Mouse (Mus musculus) hindbrain, embryonic 15.5 days (tissue): Measurements from ENCODE around the gene Sh2d3c. TPM values are rescaled to one million over a fixed set of nuclear protein-coding genes. Genes with fewer than 3 reads are reported as not detected.

Experiments
- ATAC-seq: fragments of 200-750 bp; cut with Nextera tagmentation; 2 replicates; pipeline ENCODE4 v1.8.0; 2017; ENCODE audit warnings: low read depth, moderate number of reproducible peaks, moderate TSS enrichment; ENCODE audit not compliant: low FRiP score
- H3K27ac ChIP-seq: fragments of 300-500 bp; sonication (generic); replicated peaks from 2 replicates; pipeline ENCODE4 v1.5.1; 2015; ENCODE audit warnings: mild to moderate bottlenecking, inconsistent platforms
- H3K27me3 ChIP-seq: fragments of 300-500 bp; sonication (generic); 2 replicates; pipeline ENCODE4 v1.6.1; 2015; ENCODE audit warnings: control low read depth, inconsistent platforms
- H3K36me3 ChIP-seq: fragments of 300-500 bp; sonication (generic); 2 replicates; pipeline ENCODE4 v1.6.1; 2015; ENCODE audit warnings: control low read depth, inconsistent platforms
- H3K4me1 ChIP-seq: fragments of 300-500 bp; sonication (generic); replicated peaks from 2 replicates; pipeline ENCODE4 v1.6.1; 2015; ENCODE audit warnings: control low read depth, inconsistent platforms
- H3K4me2 ChIP-seq: fragments of 300-500 bp; sonication (generic); 2 replicates; pipeline ENCODE4 v1.6.1; 2015; ENCODE audit warnings: moderate library complexity, mild to moderate bottlenecking, inconsistent platforms
- H3K4me3 ChIP-seq: fragments of 300-500 bp; sonication (generic); 2 replicates; pipeline ENCODE4 v1.5.1; 2015; ENCODE audit warnings: mild to moderate bottlenecking, inconsistent platforms
- H3K9ac ChIP-seq: fragments of 300-500 bp; sonication (generic); 2 replicates; pipeline ENCODE4 v1.6.1; 2015; ENCODE audit warnings: inconsistent platforms
- H3K9me3 ChIP-seq: fragments of 300-500 bp; sonication (generic); 2 replicates; pipeline ENCODE4 v1.6.1; 2016; ENCODE audit warnings: control low read depth, inconsistent platforms
- WGBS: fragments of 180-500 bp; shearing (Covaris S2); methylation state at CpG from one replicate; pipeline ENCODE4 v1.1.7; 2015; 5-methylcytosine and 5-hydroxymethylcytosine counted together
- polyA plus RNA-seq: library from polyadenylated mRNA; unstranded; fragments of >200 nt; fragmentation: Nextera tagmentation; extraction: Ambion mirVana; gene quantifications from 2 replicates; pipeline ENCODE4 v1.2.1, GENCODE M21; 2015

Sh2d3c gene
- polyA plus RNA-seq, 1 experiment from 2014 or later = 53.3 TPM

DNA sequence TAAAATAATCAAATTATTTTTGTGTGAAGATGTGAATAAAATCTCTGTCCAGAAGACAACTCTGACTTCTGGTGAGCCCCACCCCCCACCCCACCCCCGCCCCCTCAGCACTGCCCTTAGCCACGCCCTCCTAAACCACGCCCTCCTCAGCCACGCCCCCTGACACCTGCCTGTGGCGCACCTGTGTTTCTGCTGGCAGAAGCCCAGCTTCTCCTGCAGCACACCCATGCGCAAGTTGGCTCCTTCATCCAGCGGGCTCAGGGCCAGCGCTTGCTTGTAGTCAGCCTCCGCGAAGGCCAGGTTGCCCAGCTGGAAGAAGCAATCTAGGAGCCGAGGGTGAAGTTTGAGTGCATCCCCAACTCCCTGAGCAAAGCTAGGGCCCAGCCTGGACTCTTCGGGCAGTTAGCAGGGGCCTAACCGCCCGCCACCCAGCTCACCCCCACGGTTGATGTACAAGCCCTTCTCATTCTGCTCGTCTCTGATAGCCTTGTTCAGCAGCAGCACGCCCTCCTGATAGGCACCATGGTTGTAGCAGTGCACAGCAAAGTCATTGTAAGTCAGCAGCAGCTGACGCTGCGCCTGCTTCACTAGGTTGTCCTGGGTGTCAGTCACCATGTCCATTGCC lies 47.9 kb downstream of the Sh2d3c start:
- H3K27me3 ChIP-seq = no peaks in the 10 kb centered on the region
- H3K9ac ChIP-seq = no peak overlapping the region
- no peak overlapping the region for H3K27ac ChIP-seq
- 53% methylated on average over 19 of the region's 19 CpGs for WGBS
- no peak overlapping the region for H3K4me3 ChIP-seq
- ATAC-seq = no peak
- H3K9me3 ChIP-seq = no peaks in the 10 kb centered on the region
- H3K36me3 ChIP-seq = no peaks in the 10 kb centered on the region
- no peak overlapping the region for H3K4me2 ChIP-seq
- H3K4me1 ChIP-seq = no peaks in the 10 kb centered on the region

- H3K36me3 ChIP-seq = no peaks in the 10 kb centered on the region
- ATAC-seq = no peak
- no peak overlapping the region for H3K4me3 ChIP-seq
- WGBS = 56% methylated on average over 5 of the region's 5 CpGs
- H3K9ac ChIP-seq = no peak overlapping the region
- H3K27ac ChIP-seq = no peak overlapping the region
- no peak overlapping the region for H3K4me2 ChIP-seq
- H3K4me1 ChIP-seq = no peaks in the 10 kb centered on the region; the same call in 1 of the 2 replicates
- no peaks in the 10 kb centered on the region for H3K27me3 ChIP-seq
- H3K9me3 ChIP-seq = no peaks in the 10 kb centered on the region
These were observed 48.7 kb downstream of the Sh2d3c start for GRCm38 (mm10) chr2:32769327-32770085.

GRCm38 (mm10) chr2:32771886-32772285 lies 51.0 kb downstream of the Sh2d3c start:
- Histone ChIP-seq H3K4me3 (no peak overlapping the region), H3K36me3 (no peaks in the 10 kb centered on the region), H3K4me2 (no peak overlapping the region), H3K27me3 (no peaks in the 10 kb centered on the region), H3K9me3 (no peaks in the 10 kb centered on the region), H3K4me1 (peaks cover 15% of the 10 kb centered on the region), H3K27ac (no peak overlapping the region), H3K9ac (no peak overlapping the region)
- ATAC-seq = no peak
- WGBS = 39% methylated on average over 12 of the region's 12 CpGs

- Histone ChIP-seq H3K4me3 (no peak overlapping the region), H3K27ac (no peak overlapping the region), H3K27me3 (no peaks in the 10 kb centered on the region), H3K9ac (no peak overlapping the region), H3K9me3 (no peaks in the 10 kb centered on the region), H3K4me1 (peaks cover 15% of the 10 kb centered on the region), H3K36me3 (no peaks in the 10 kb centered on the region), H3K4me2 (no peak overlapping the region)
- WGBS = 86% methylated on average over 8 of the region's 8 CpGs
- ATAC-seq = no peak
These were observed 51.9 kb downstream of the Sh2d3c start for GRCm38 (mm10) chr2:32772626-32773279.

DNA sequence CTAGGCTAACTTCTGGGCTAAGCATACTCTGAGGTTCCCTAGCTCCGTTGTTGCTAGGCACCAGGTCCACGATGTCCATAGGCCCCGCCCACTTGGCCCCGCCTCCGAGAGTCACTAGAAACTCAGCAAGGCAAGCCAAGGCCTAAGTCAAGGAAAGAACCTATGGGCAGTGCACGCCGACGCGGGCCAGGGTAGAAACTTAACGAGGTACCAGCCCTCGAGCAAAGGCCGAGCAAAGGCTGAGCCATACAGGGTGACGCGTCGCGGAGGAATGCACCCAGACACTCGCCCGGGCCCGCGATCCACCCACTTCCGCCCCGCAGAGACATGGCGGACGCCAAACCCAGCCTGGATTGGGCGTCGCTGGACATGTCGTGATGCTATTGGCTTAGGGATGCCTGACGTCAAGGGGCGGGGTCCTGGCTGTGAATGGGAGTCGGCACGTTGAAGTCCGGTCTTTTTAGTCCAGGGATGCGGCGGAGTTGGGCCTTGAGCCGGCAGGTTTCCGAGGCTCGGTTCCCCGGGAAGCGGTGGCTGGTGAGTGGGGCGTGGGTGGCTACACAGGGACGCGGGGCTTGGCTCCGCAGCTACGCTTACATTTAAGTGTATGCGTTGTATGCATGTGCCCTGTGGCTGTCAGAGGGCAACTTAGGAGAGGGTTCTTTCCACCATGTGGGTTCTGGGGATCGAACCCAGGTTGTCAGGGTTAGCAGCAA lies 54.7 kb downstream of the Sh2d3c start, which contains the start of the genes Ttc16 and Ptrh1:
Gene Ttc16 (minus strand): TSS at position 275 of the 716 bp plus-strand sequence.
Gene Ptrh1 (plus strand): TSS at position 428 of the 716 bp plus-strand sequence.
- Histone ChIP-seq H3K9ac (peak within 1 kb of the TSS; percentile 38), H3K4me1 (peaks cover 15% of the 10 kb centered on the region), H3K36me3 (no peaks in the 10 kb centered on the region), H3K4me2 (peak within 1 kb of the TSS; percentile 77), H3K27ac (peak within 1 kb of the TSS; percentile 78), H3K4me3 (peak within 1 kb of the TSS; percentile 60), H3K27me3 (no peaks in the 10 kb centered on the region), H3K9me3 (no peaks in the 10 kb centered on the region)
- under 1% methylated on average over 46 of the region's 46 CpGs for WGBS
- ATAC-seq = peak; percentile 98

DNA sequence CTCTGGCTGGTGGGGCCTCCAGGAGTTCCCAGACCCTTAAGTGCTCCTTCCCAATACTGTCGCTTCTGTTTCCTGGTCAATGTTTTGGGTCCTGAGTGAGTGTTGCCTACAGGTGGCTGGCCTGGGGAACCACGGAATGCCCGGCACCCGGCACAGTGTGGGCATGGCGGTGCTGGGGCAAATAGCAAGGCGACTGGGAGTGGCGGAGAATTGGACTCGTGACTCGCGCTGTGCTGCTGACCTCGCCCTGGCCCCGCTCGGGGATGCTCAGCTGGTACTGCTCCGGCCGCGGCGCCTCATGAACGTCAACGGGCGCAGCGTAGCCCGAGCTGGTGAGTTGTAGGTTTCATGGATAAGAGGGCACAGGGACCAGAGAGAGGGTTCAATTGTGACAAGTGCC lies 55.3 kb downstream of the Sh2d3c start:
- H3K4me1 ChIP-seq = peaks cover 15% of the 10 kb centered on the region
- H3K4me3 ChIP-seq = peak overlapping the region; percentile 60
- no peaks in the 10 kb centered on the region for H3K36me3 ChIP-seq
- H3K27me3 ChIP-seq = no peaks in the 10 kb centered on the region
- peak overlapping the region; percentile 38 for H3K9ac ChIP-seq
- H3K9me3 ChIP-seq = no peaks in the 10 kb centered on the region
- no peak for ATAC-seq
- H3K27ac ChIP-seq = no peak overlapping the region
- peak overlapping the region; percentile 77 for H3K4me2 ChIP-seq
- 27% methylated on average over 22 of the region's 22 CpGs for WGBS

GRCm38 (mm10) chr2:32778081-32778480 lies 57.2 kb downstream of the Sh2d3c start:
- Histone ChIP-seq H3K4me1 (peaks cover 15% of the 10 kb centered on the region), H3K4me2 (no peak overlapping the region), H3K36me3 (no peaks in the 10 kb centered on the region), H3K9ac (no peak overlapping the region), H3K27ac (no peak overlapping the region), H3K27me3 (no peaks in the 10 kb centered on the region), H3K4me3 (no peak overlapping the region), H3K9me3 (no peaks in the 10 kb centered on the region)
- WGBS = 91% methylated on average over 6 of the region's 6 CpGs
- ATAC-seq = no peak

DNA sequence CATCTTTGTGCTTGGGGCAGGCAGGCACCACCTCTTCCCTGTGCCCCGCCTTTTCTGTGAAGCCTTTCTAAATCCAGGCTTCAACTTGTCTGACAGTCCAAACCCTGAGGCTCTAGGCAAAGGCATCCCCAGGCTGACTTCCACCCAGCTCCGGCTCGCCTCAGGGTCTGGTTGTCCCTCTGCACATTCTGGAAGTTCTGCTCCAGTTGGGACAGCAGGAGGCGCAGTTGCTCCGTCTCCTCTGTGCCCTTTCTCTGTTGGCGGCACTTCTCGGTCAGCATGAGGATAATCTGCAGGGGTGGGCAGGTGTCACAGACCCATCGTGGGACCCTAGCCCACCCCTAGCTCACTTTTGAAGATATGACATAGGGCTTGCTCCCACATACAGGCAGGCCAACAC lies 58.3 kb downstream of the Sh2d3c start:
- Histone ChIP-seq H3K27ac (no peak overlapping the region), H3K4me1 (peaks cover 19% of the 10 kb centered on the region), H3K4me2 (no peak overlapping the region), H3K4me3 (no peak overlapping the region), H3K9me3 (no peaks in the 10 kb centered on the region), H3K36me3 (no peaks in the 10 kb centered on the region), H3K27me3 (no peaks in the 10 kb centered on the region), H3K9ac (no peak overlapping the region)
- ATAC-seq = no peak
- 11% methylated on average over 8 of the region's 8 CpGs for whole genome bisulfite sequencing

DNA sequence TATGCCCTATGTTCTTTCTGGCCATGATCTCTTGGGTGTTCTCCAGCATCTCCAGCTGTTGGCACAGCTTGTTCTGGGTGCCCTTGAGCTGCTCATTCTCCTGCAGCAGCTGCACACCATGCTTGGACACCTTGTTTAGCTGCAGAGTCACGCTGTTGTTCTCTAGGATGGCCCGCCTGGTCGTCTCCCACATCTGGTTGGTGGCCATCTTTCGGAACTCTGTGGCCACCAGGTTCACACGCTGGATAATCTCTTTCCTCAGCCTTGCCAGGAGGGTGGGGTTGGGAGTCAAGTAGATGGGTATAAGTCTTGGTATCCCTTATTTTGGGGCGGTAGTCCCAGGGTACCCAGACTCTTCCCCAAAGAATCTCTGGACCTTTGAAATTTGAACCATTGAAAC lies 58.9 kb downstream of the Sh2d3c start:
- Histone ChIP-seq H3K4me3 (no peak overlapping the region), H3K4me1 (peaks cover 21% of the 10 kb centered on the region), H3K9ac (no peak overlapping the region), H3K27me3 (no peaks in the 10 kb centered on the region), H3K4me2 (no peak overlapping the region), H3K27ac (no peak overlapping the region), H3K36me3 (no peaks in the 10 kb centered on the region), H3K9me3 (no peaks in the 10 kb centered on the region)
- ATAC-seq = no peak
- 91% methylated on average over 6 of the region's 6 CpGs for WGBS

GRCm38 (mm10) chr2:32781710-32782109 lies 60.9 kb downstream of the Sh2d3c start:
- H3K9ac ChIP-seq = no peak overlapping the region
- H3K9me3 ChIP-seq = no peaks in the 10 kb centered on the region
- H3K4me3 ChIP-seq = no peak overlapping the region
- no peak for ATAC-seq
- WGBS = 73% methylated on average over 6 of the region's 6 CpGs
- H3K4me1 ChIP-seq = peaks cover 8% of the 10 kb centered on the region; the same call in 1 of the 2 replicates
- no peak overlapping the region for H3K4me2 ChIP-seq
- H3K36me3 ChIP-seq = no peaks in the 10 kb centered on the region
- no peaks in the 10 kb centered on the region for H3K27me3 ChIP-seq
- H3K27ac ChIP-seq = no peak overlapping the region

DNA sequence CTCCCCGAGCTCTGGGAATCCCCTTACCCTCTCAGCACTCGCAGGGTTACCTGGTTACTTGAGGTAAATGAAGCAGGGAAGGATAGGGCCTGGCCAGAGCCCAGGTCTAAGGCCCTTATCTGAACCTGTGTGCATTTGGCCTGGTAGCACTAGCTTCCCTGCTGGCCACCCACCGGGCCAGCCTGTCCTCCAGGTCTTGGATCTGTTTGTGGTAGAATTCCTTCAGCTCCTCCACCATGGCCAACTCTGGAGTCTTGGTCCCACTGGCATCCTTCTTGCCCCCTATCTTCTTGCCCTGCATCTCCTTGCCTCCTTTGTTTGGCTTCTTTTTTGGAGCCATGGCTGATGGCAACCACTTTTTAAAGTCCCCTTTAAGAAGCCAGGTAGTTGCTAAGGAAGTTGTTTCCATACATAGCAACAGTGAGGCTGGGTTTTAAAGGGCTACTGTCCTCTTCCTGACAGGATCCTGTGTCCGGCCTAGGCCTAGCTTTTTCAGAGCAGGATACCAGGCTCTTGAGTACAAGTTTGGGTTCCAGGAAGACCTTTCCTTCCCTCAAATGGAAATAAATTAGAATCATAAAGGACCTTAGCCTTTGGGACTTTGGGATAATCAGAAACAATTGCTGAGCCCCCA lies 63.3 kb downstream of the Sh2d3c start, which contains the start of gene Cfap157:
Gene Cfap157 (minus strand): TSS at position 381 of the 634 bp plus-strand sequence.
- H3K27ac ChIP-seq = no peak within 1 kb of the TSS
- H3K36me3 ChIP-seq = no peaks in the 10 kb centered on the region
- no peak for ATAC-seq
- WGBS = 63% methylated on average over 4 of the region's 4 CpGs
- H3K27me3 ChIP-seq = no peaks in the 10 kb centered on the region
- no peak within 1 kb of the TSS for H3K9ac ChIP-seq
- H3K4me3 ChIP-seq = no peak within 1 kb of the TSS
- peak within 1 kb of the TSS; percentile 28 for H3K4me2 ChIP-seq
- H3K4me1 ChIP-seq = peaks cover 8% of the 10 kb centered on the region; the same call in 1 of the 2 replicates
- no peaks in the 10 kb centered on the region for H3K9me3 ChIP-seq
